Mouse (Mus musculus) effector memory CD4-positive, alpha-beta T cell, adult 5 months (primary cell): ENCODE data around the gene Ceacam20. TPM values are rescaled to one million over a fixed set of nuclear protein-coding genes. Genes with fewer than 3 reads are reported as not detected.

Experiments used
- polyA plus RNA-seq: library from polyadenylated mRNA; unstranded; fragments of 100-300 nt; shearing (Covaris generic); gene quantifications from one replicate; pipeline ENCODE4 v1.2.1, GENCODE M21; 2017

Ceacam20 gene
- polyA plus RNA-seq = not detected

GRCm38 (mm10) chr7:19964985-19965579, at the start of gene Ceacam20:
Ceacam20 (plus strand) TSS chr7:19965412.

GRCm38 (mm10) chr7:19920506-19921261, 44.5 kb upstream of the Ceacam20 start, which contains the start of gene Pvr:
Pvr (minus strand) TSS chr7:19921160.

GRCm38 (mm10) chr7:19950589-19950988, 14.6 kb upstream of the Ceacam20 start, which contains the start of gene Igsf23:
Igsf23 (minus strand) TSS chr7:19950756.

GRCm38 (mm10) chr7:19991165-19991564, 26.0 kb downstream of the Ceacam20 start, which contains the start of gene Nlrp9b:
Nlrp9b (plus strand) TSS chr7:19991465.

Other genes starting within 250 kb of the Ceacam20 start
- 58.7 TPM for gene Tomm40, start 250.0 kb upstream of the Ceacam20 start, polyA plus RNA-seq
- gene Nectin2, start 214.9 kb upstream of the Ceacam20 start, polyA plus RNA-seq = not detected
- 0.75 TPM for gene Bcam, start 194.4 kb upstream of the Ceacam20 start, polyA plus RNA-seq
- gene Cblc, start 168.6 kb upstream of the Ceacam20 start, polyA plus RNA-seq = not detected
- gene Bcl3, start 142.6 kb upstream of the Ceacam20 start, polyA plus RNA-seq = 112 TPM
- not detected for gene Gm19345, start 113.4 kb upstream of the Ceacam20 start, polyA plus RNA-seq
- not detected for gene Ceacam16, start 104.1 kb upstream of the Ceacam20 start, polyA plus RNA-seq
- not detected for gene Ceacam19, start 77.4 kb upstream of the Ceacam20 start, polyA plus RNA-seq
- gene Pvr, start 44.3 kb upstream of the Ceacam20 start, polyA plus RNA-seq = 56.6 TPM
- 1.5 TPM for gene Igsf23, start 14.7 kb upstream of the Ceacam20 start, polyA plus RNA-seq
- not detected for gene Nlrp9b, start 26.1 kb downstream of the Ceacam20 start, polyA plus RNA-seq
- 0.24 TPM for gene Vmn1r91, start 134.3 kb downstream of the Ceacam20 start, polyA plus RNA-seq
- not detected for gene Gm16442, start 157.2 kb downstream of the Ceacam20 start, polyA plus RNA-seq
- gene Vmn1r93, start 173.7 kb downstream of the Ceacam20 start, polyA plus RNA-seq = not detected
- gene Vmn1r94, start 203.0 kb downstream of the Ceacam20 start, polyA plus RNA-seq = not detected
- not detected for gene Vmn1r95, start 228.3 kb downstream of the Ceacam20 start, polyA plus RNA-seq
- not detected for gene Gm6164, start 240.2 kb downstream of the Ceacam20 start, polyA plus RNA-seq